Comparison of ENCODE assay signal across 1 mouse cellular context in the genomic region with DNA sequence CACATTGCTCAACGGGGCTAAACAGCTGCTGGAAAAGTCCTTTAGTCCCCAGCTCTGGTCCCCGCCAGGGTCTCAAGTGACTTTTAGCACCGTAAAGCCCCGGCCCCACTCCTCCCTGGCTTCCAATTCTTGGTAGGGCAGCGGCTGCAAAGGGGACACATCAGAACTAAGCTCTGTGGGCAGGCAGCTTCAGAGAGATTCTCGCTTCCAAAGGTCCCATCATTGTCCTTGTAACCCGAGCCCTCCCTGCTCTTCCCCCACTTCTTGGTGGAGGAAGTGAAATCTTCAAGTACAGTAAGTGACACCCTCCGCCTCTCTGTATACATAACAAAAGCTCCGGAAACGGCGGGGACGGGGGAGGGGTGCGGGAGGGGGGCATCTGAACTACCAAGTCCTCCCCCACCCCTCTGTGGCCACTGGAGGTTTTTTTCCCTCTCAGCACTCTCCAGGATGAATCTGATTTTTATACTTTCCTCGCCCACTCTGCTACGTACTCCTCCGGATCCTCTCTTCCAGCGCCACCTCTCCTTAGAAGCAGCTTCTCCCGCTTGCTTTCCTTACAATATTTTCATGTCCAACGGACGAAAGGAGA.
TF ChIP-seq lines count a peak whose summit lies in the region.

Gene Etv1, plus strand, starts transcription at position 195 of the 592 bp plus-strand sequence.

TF ChIP-seq in CH12.LX, 34 proteins besides CTCF, POLR2A, EP300 and RAD21 (continued from another document):
- TF ChIP-seq USF1 (IDR thresholded peaks at IDR 0.05; ENCODE audit: low read depth, low read length): no peak
- TF ChIP-seq CHD1 (IDR thresholded peaks at IDR 0.05; ENCODE audit: low read depth, low read length): peak; percentile 86; the same call in 1 of the 2 replicates
- TF ChIP-seq MYC (IDR thresholded peaks at IDR 0.05; ENCODE audit: low read depth, low read length): no peak
- TF ChIP-seq SMC3 (IDR thresholded peaks at IDR 0.05; ENCODE audit: low read depth, low read length): no peak
- TF ChIP-seq MAX (IDR thresholded peaks at IDR 0.05; ENCODE audit: low read length): 0 out of 2 replicates have a peak, but pooled peaks have one; percentile 13
- peak; percentile 35; the same call in 1 of the 2 replicates for TF ChIP-seq TCF12 (IDR thresholded peaks at IDR 0.05; ENCODE audit: low read depth, low read length)
- no peak for TF ChIP-seq USF2 (conservative IDR thresholded peaks at IDR 0.05; ENCODE audit: low read depth, low read length)
- no peak for TF ChIP-seq GABPA (IDR thresholded peaks at IDR 0.05; ENCODE audit: insufficient replicate concordance, low read depth, low read length)
- TF ChIP-seq ELF1 (IDR thresholded peaks at IDR 0.05; ENCODE audit: low read depth, low read length): no peak
